21 mouse cellular contexts compared by ENCODE assay signal in genomic region chr7:102200576-102200975, GRCm38 (mm10). TPM values are rescaled to one million over a fixed set of nuclear protein-coding genes. Genes with fewer than 3 reads are reported as not detected.
DNase-seq lines count a peak whose midpoint lies in the region; ATAC-seq and TF ChIP-seq lines count a peak whose summit lies in the region.
"Had no signal": no experiment of that assay in that cellular context is flagged by ENCODE, and none has a peak within 500 bp of the region (broad histone marks: within the 10 kb centered on the region; RNA-seq: fewer than 3 reads in every experiment).

No protein-coding gene starts in this region.

- no peak overlapping the region for H3K9ac ChIP-seq in ES-Bruce4 (ENCODE audit: low read depth, poor library complexity, severe bottlenecking)
- H3K9ac ChIP-seq in ES-E14 (ENCODE audit: insufficient read depth, low read depth, low read length, poor library complexity, severe bottlenecking): no peak overlapping the region
- H3K9ac ChIP-seq: embryonic facial prominence, embryonic 12.5 days; forebrain, embryonic 12.5 days had no signal

- in situ Hi-C loops in ES-E14 (cut with MboI; ENCODE audit: low sequenced_read_pairs in 2 of 2, unreplicated experiment in 2 of 2): no loop called here

- H3K4me3 ChIP-seq in E14TG2a.4 (replicated peaks; ENCODE audit: low read length) (0 out of 2 replicates have a peak overlapping the region, but pooled peaks have one; percentile 33), ES-Bruce4 (ENCODE audit: low read depth, low read length) (no peak overlapping the region), ES-E14 (ENCODE audit: insufficient read depth in 1 of 2, low read depth in 1 of 2, low read length in 2 of 2, poor library complexity in 1 of 2, severe bottlenecking in 1 of 2) (0 out of 4 replicates have a peak overlapping the region, but pooled peaks of 1 of the 2 experiments have one; percentile 10)
- H3K4me3 ChIP-seq: embryonic facial prominence, embryonic 10.5 days; embryonic facial prominence, embryonic 12.5 days; forebrain, embryonic 10.5 days; forebrain, embryonic 12.5 days had no signal

- H3K27ac ChIP-seq in ES-Bruce4 (ENCODE audit: insufficient read depth, low read length): peak overlapping the region; percentile 98
- H3K27ac ChIP-seq in ES-E14 (ENCODE audit: insufficient read depth, low read depth, low read length, poor library complexity, severe bottlenecking): peak overlapping the region; percentile 91; the same call in 1 of the 2 replicates
- H3K27ac ChIP-seq: embryonic facial prominence, embryonic 10.5 days; embryonic facial prominence, embryonic 12.5 days; forebrain, embryonic 10.5 days; forebrain, embryonic 12.5 days had no signal

- peak; percentile 27 for DNase-seq in ES-E14 (ENCODE audit: low read depth, low spot score)
- DNase-seq in ZHBTc4 (ENCODE audit: low read depth, low spot score): peak; percentile 75
- no peak for DNase-seq in thymus, adult 18-20 months
- no peak for DNase-seq in spleen, adult 18-20 months
- DNase-seq: adrenal gland, adult 2 months; adrenal gland, postnatal 10 days; adrenal gland, postnatal 25 days; cerebellum, adult 11-12 months; cerebellum, adult 2 months; cerebellum, adult 9-10 months; cerebellum, postnatal 10 days; cerebellum, postnatal 25 days had no signal

- H3K9me3 ChIP-seq in E14TG2a.4 (ENCODE audit: low read length) (no peaks in the 10 kb centered on the region), ES-Bruce4 (replicated peaks; ENCODE audit: control insufficient read depth, insufficient read depth, low read length, poor library complexity, severe bottlenecking) (no peaks in the 10 kb centered on the region), ES-E14 (ENCODE audit: control insufficient read depth, insufficient read depth, low read depth, low read length) (no peaks in the 10 kb centered on the region)
- H3K9me3 ChIP-seq: embryonic facial prominence, embryonic 10.5 days; embryonic facial prominence, embryonic 12.5 days; forebrain, embryonic 10.5 days; forebrain, embryonic 12.5 days had no signal

- no peak for TF ChIP-seq CTCF in E14TG2a.4 (conservative IDR thresholded peaks at IDR 0.05; ENCODE audit: low read length)
- TF ChIP-seq CTCF in ES-Bruce4 (IDR thresholded peaks at IDR 0.05; ENCODE audit: low read depth, low read length): no peak

- no peak for TF ChIP-seq EP300 in ES-Bruce4 (IDR thresholded peaks at IDR 0.05; ENCODE audit: insufficient read depth, low read depth, low read length)

- no peak for TF ChIP-seq POLR2A in ES-Bruce4 (IDR thresholded peaks at IDR 0.05; ENCODE audit: insufficient read depth, low read length)

- ATAC-seq in erythroid progenitor cell, adult 5-6 weeks (replicated peaks; ENCODE audit: low FRiP score, poor library complexity, severe bottlenecking): no peak
- ATAC-seq: forebrain, embryonic 14.5 days; forebrain, embryonic 16.5 days had no signal

- H3K36me3 ChIP-seq in E14TG2a.4 (ENCODE audit: insufficient read depth, low read length): peaks cover 31% of the 10 kb centered on the region
- H3K36me3 ChIP-seq in ES-Bruce4 (ENCODE audit: control insufficient read depth, insufficient read depth, low read length, poor library complexity, severe bottlenecking): peaks cover 15% of the 10 kb centered on the region
- no peaks in the 10 kb centered on the region for H3K36me3 ChIP-seq in ES-E14 (ENCODE audit: control insufficient read depth, insufficient read depth, low read length, poor library complexity, severe bottlenecking)
- H3K36me3 ChIP-seq: embryonic facial prominence, embryonic 12.5 days; forebrain, embryonic 12.5 days had no signal

- H3K4me1 ChIP-seq in E14TG2a.4 (replicated peaks; ENCODE audit: low read depth, low read length) (peaks cover 74% of the 10 kb centered on the region), ES-Bruce4 (ENCODE audit: control insufficient read depth, insufficient read depth, low read length) (peaks cover 2% of the 10 kb centered on the region), ES-E14 (ENCODE audit: control insufficient read depth in 2 of 2, insufficient read depth in 2 of 2, low read length in 2 of 2, poor library complexity in 1 of 2) (peaks cover 10 to 17% of the 10 kb centered on the region in 2 experiments)
- H3K4me1 ChIP-seq: embryonic facial prominence, embryonic 12.5 days; forebrain, embryonic 10.5 days; forebrain, embryonic 12.5 days had no signal

- H3K27me3 ChIP-seq in E14TG2a.4 (ENCODE audit: insufficient read depth, low read length) (no peaks in the 10 kb centered on the region), ES-Bruce4 (ENCODE audit: control insufficient read depth, insufficient read depth, low read length, poor library complexity, severe bottlenecking) (no peaks in the 10 kb centered on the region)
- H3K27me3 ChIP-seq: embryonic facial prominence, embryonic 12.5 days; forebrain, embryonic 12.5 days had no signal

TF ChIP-seq in ES-E14, 5 proteins besides CTCF, POLR2A, EP300 and RAD21:
- no peak for TF ChIP-seq MAFK (IDR thresholded peaks at IDR 0.05; ENCODE audit: insufficient read depth, low read depth, low read length)
- no peak for TF ChIP-seq ZNF384 (IDR thresholded peaks at IDR 0.05; ENCODE audit: low read depth, low read length)
- no peak for TF ChIP-seq HCFC1 (IDR thresholded peaks at IDR 0.05; ENCODE audit: borderline replicate concordance, insufficient read depth, low read length)
- TF ChIP-seq CHD2 (IDR thresholded peaks at IDR 0.05; ENCODE audit: low read depth, low read length): no peak
- TF ChIP-seq ZC3H11A (IDR thresholded peaks at IDR 0.05; ENCODE audit: borderline replicate concordance, low read depth, low read length): no peak

RNA-seq across cellular contexts. Expression of gene Nup98, which starts 9.4 kb away (rescaled TPM):
- polyA plus RNA-seq in ES-Bruce4 (2011; ENCODE audit: insufficient read depth, insufficient read length, low read depth, missing spikeins): 118 and 119 TPM in 2 replicates
- 50.5 and 59.4 TPM in 2 replicates for total RNA-seq in ES-E14 (2012; rRNA removed)
- total RNA-seq in erythroid progenitor cell, adult 5-6 weeks (2015; ENCODE audit: low replicate concordance): 63.8 and 64.6 TPM in 2 replicates
- total RNA-seq in erythroid progenitor cell, adult 5-6 weeks (2017; ENCODE audit: low replicate concordance): 53.6 and 64.2 TPM in 2 replicates

RNA-seq across cellular contexts. Expression of gene Pgap2, which starts 9.4 kb away (rescaled TPM):
- 48.9 and 55.0 TPM in 2 replicates for polyA plus RNA-seq in ES-Bruce4 (2011; ENCODE audit: insufficient read depth, insufficient read length, low read depth, missing spikeins)
- total RNA-seq in ES-E14 (2012; rRNA removed): 24.0 and 30.1 TPM in 2 replicates
- 15.1 and 31.4 TPM in 2 replicates for total RNA-seq in erythroid progenitor cell, adult 5-6 weeks (2015; ENCODE audit: low replicate concordance)
- total RNA-seq in erythroid progenitor cell, adult 5-6 weeks (2017; ENCODE audit: low replicate concordance): 6.5 and 16.3 TPM in 2 replicates

RNA-seq across cellular contexts. Expression of gene Rhog, which starts 55.3 kb away (rescaled TPM):
- 20.0 and 20.4 TPM in 2 replicates for polyA plus RNA-seq in ES-Bruce4 (2011; ENCODE audit: insufficient read depth, insufficient read length, low read depth, missing spikeins)
- 3.8 and 4.3 TPM in 2 replicates for total RNA-seq in ES-E14 (2012; rRNA removed)
- 125 and 176 TPM in 2 replicates for total RNA-seq in erythroid progenitor cell, adult 5-6 weeks (2015; ENCODE audit: low replicate concordance)
- 27.1 and 35.6 TPM in 2 replicates for total RNA-seq in erythroid progenitor cell, adult 5-6 weeks (2017; ENCODE audit: low replicate concordance)

Comparison
In these comparisons a context has a peak if more than half of its experiments do, and no peak if none do; other contexts are left out.
1. DNase-seq: peak in ES-E14 (single experiment) and ZHBTc4 (single experiment); none in thymus, adult 18-20 months (0 of 2) and spleen, adult 18-20 months (0 of 2).